Mouse (Mus musculus): ENCODE measurements around the gene Map2k3. TPM values are rescaled to one million over a fixed set of nuclear protein-coding genes. Genes with fewer than 3 reads are reported as not detected.

Map2k3 gene
- polyA plus RNA-seq, 1 experiment = 183 TPM

- Histone ChIP-seq H3K36me3 (ENCODE audit: control insufficient read depth, insufficient read depth) (peaks cover 50% of the 10 kb centered on the region), H3K4me3 (ENCODE audit: insufficient read depth, poor library complexity, severe bottlenecking) (no peak overlapping the region), H3ac (ENCODE audit: control insufficient read depth, insufficient read length, low read depth) (peak overlapping the region; percentile 52), H3K27me3 (ENCODE audit: control insufficient read depth, insufficient read depth, insufficient read length) (no peaks in the 10 kb centered on the region), H3K79me2 (ENCODE audit: control insufficient read depth, insufficient read depth) (peaks cover 98% of the 10 kb centered on the region), H3K79me3 (ENCODE audit: low read depth) (peaks cover 80% of the 10 kb centered on the region)
- TF ChIP-seq CTCF (IDR thresholded peaks at IDR 0.05; ENCODE audit: control insufficient read depth, insufficient read depth, insufficient read length) = no peak
- TF ChIP-seq MAX (IDR thresholded peaks at IDR 0.05) = peak; percentile 8
- peak; percentile 23 for TF ChIP-seq MYOD1 (IDR thresholded peaks at IDR 0.05; ENCODE audit: control insufficient read depth, insufficient read length, low read depth)
- TF ChIP-seq USF1 (IDR thresholded peaks at IDR 0.05; ENCODE audit: low read depth) = no peak
- no peak for TF ChIP-seq FOSL1 (IDR thresholded peaks at IDR 0.05; ENCODE audit: insufficient read depth, low read length, poor library complexity, severe bottlenecking)
- no peak for TF ChIP-seq MYOG (IDR thresholded peaks at IDR 0.05; ENCODE audit: control insufficient read depth, extremely low read depth, insufficient read length)
Measured at GRCm38 (mm10) chr11:60934795-60935194, 3.0 kb downstream of the Map2k3 start.

DNA sequence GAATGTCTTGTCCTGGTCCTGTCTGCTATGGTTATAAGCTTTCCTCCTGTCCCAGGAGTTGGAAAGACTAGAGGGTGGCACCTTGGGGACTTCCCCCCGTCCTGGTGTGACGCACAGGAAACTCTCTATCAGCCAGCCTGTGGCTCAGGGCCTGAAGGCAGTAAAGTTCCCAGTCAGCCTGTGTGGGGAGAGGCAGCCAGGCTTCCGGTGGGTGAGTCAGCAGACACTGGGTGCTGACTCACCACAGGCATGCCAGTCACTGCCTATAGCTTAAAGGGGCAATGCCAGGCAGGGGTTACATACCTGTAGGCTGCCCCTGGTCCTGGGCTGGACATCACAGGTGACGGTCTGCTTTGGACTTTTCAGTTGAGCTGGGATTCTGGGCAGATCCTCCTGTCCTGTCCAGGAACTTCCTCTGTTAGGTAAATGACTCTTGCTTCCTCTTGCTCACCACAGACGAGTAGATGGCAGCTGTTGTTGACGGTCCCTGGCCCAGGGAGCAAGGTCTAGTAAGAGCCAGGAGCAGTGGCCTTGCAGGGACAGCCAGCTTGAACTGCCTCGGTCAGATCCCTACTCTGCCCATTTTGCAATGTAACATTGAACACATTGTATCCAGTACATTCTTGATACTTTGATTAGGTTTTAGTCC lies 3.6 kb downstream of the Map2k3 start:
- peak overlapping the region; percentile 52 for H3ac ChIP-seq (ENCODE audit: control insufficient read depth, insufficient read length, low read depth)
- H3K79me3 ChIP-seq (ENCODE audit: low read depth) = peaks cover 81% of the 10 kb centered on the region
- H3K4me3 ChIP-seq (ENCODE audit: insufficient read depth, poor library complexity, severe bottlenecking) = no peak overlapping the region
- H3K27me3 ChIP-seq (ENCODE audit: control insufficient read depth, insufficient read depth, insufficient read length) = no peaks in the 10 kb centered on the region
- TF ChIP-seq CEBPB (IDR thresholded peaks at IDR 0.05; ENCODE audit: low read depth) = no peak
- TF ChIP-seq CTCF (IDR thresholded peaks at IDR 0.05; ENCODE audit: control insufficient read depth, insufficient read depth, insufficient read length) = no peak
- peak; percentile 38 for TF ChIP-seq MYOD1 (IDR thresholded peaks at IDR 0.05; ENCODE audit: control insufficient read depth, insufficient read length, low read depth)
- TF ChIP-seq MYOG (IDR thresholded peaks at IDR 0.05; ENCODE audit: control insufficient read depth, extremely low read depth, insufficient read length) = no peak
- peak; percentile 65 for TF ChIP-seq MAX (IDR thresholded peaks at IDR 0.05)
- no peak for TF ChIP-seq USF1 (IDR thresholded peaks at IDR 0.05; ENCODE audit: low read depth)
- TF ChIP-seq FOSL1 (IDR thresholded peaks at IDR 0.05; ENCODE audit: insufficient read depth, low read length, poor library complexity, severe bottlenecking) = peak; percentile 99
- H3K79me2 ChIP-seq (ENCODE audit: control insufficient read depth, insufficient read depth) = peaks cover 98% of the 10 kb centered on the region
- H3K36me3 ChIP-seq (ENCODE audit: control insufficient read depth, insufficient read depth) = peaks cover 56% of the 10 kb centered on the region

- TF ChIP-seq MAX (IDR thresholded peaks at IDR 0.05) (no peak), USF1 (IDR thresholded peaks at IDR 0.05; ENCODE audit: low read depth) (no peak), CEBPB (IDR thresholded peaks at IDR 0.05; ENCODE audit: low read depth) (no peak), MYOG (IDR thresholded peaks at IDR 0.05; ENCODE audit: control insufficient read depth, extremely low read depth, insufficient read length) (no peak), FOSL1 (IDR thresholded peaks at IDR 0.05; ENCODE audit: insufficient read depth, low read length, poor library complexity, severe bottlenecking) (no peak), CTCF (IDR thresholded peaks at IDR 0.05; ENCODE audit: control insufficient read depth, insufficient read depth, insufficient read length) (no peak), MYOD1 (IDR thresholded peaks at IDR 0.05; ENCODE audit: control insufficient read depth, insufficient read length, low read depth) (no peak)
- Histone ChIP-seq H3K4me3 (ENCODE audit: insufficient read depth, poor library complexity, severe bottlenecking) (no peak overlapping the region), H3K79me2 (ENCODE audit: control insufficient read depth, insufficient read depth) (peaks cover 99% of the 10 kb centered on the region), H3K79me3 (ENCODE audit: low read depth) (peaks cover 86% of the 10 kb centered on the region), H3K36me3 (ENCODE audit: control insufficient read depth, insufficient read depth) (peaks cover 61% of the 10 kb centered on the region), H3K27me3 (ENCODE audit: control insufficient read depth, insufficient read depth, insufficient read length) (no peaks in the 10 kb centered on the region), H3ac (ENCODE audit: control insufficient read depth, insufficient read length, low read depth) (peak overlapping the region; percentile 34)
Measured at GRCm38 (mm10) chr11:60935975-60936373, 4.1 kb downstream of the Map2k3 start.

GRCm38 (mm10) chr11:60937611-60938010 lies 5.8 kb downstream of the Map2k3 start:
- H3ac ChIP-seq (ENCODE audit: control insufficient read depth, insufficient read length, low read depth) = no peak overlapping the region
- H3K27me3 ChIP-seq (ENCODE audit: control insufficient read depth, insufficient read depth, insufficient read length) = no peaks in the 10 kb centered on the region
- peaks cover 90% of the 10 kb centered on the region for H3K79me3 ChIP-seq (ENCODE audit: low read depth)
- H3K79me2 ChIP-seq (ENCODE audit: control insufficient read depth, insufficient read depth) = peaks cover 100% of the 10 kb centered on the region
- no peak overlapping the region for H3K4me3 ChIP-seq (ENCODE audit: insufficient read depth, poor library complexity, severe bottlenecking)
- TF ChIP-seq MYOD1 (IDR thresholded peaks at IDR 0.05; ENCODE audit: control insufficient read depth, insufficient read length, low read depth) (no peak), MAX (IDR thresholded peaks at IDR 0.05) (no peak), USF1 (IDR thresholded peaks at IDR 0.05; ENCODE audit: low read depth) (no peak), FOSL1 (IDR thresholded peaks at IDR 0.05; ENCODE audit: insufficient read depth, low read length, poor library complexity, severe bottlenecking) (no peak), CEBPB (IDR thresholded peaks at IDR 0.05; ENCODE audit: low read depth) (no peak), MYOG (IDR thresholded peaks at IDR 0.05; ENCODE audit: control insufficient read depth, extremely low read depth, insufficient read length) (no peak), CTCF (IDR thresholded peaks at IDR 0.05; ENCODE audit: control insufficient read depth, insufficient read depth, insufficient read length) (no peak)
- peaks cover 77% of the 10 kb centered on the region for H3K36me3 ChIP-seq (ENCODE audit: control insufficient read depth, insufficient read depth)

- Histone ChIP-seq H3K79me3 (ENCODE audit: low read depth) (peaks cover 71% of the 10 kb centered on the region), H3K4me3 (ENCODE audit: insufficient read depth, poor library complexity, severe bottlenecking) (no peak overlapping the region), H3K36me3 (ENCODE audit: control insufficient read depth, insufficient read depth) (peaks cover 87% of the 10 kb centered on the region), H3K79me2 (ENCODE audit: control insufficient read depth, insufficient read depth) (peaks cover 92% of the 10 kb centered on the region), H3ac (ENCODE audit: control insufficient read depth, insufficient read length, low read depth) (no peak overlapping the region), H3K27me3 (ENCODE audit: control insufficient read depth, insufficient read depth, insufficient read length) (no peaks in the 10 kb centered on the region)
- TF ChIP-seq USF1 (IDR thresholded peaks at IDR 0.05; ENCODE audit: low read depth) (no peak), MYOD1 (IDR thresholded peaks at IDR 0.05; ENCODE audit: control insufficient read depth, insufficient read length, low read depth) (no peak), CEBPB (IDR thresholded peaks at IDR 0.05; ENCODE audit: low read depth) (no peak), MYOG (IDR thresholded peaks at IDR 0.05; ENCODE audit: control insufficient read depth, extremely low read depth, insufficient read length) (no peak), MAX (IDR thresholded peaks at IDR 0.05) (no peak), FOSL1 (IDR thresholded peaks at IDR 0.05; ENCODE audit: insufficient read depth, low read length, poor library complexity, severe bottlenecking) (no peak), CTCF (IDR thresholded peaks at IDR 0.05; ENCODE audit: control insufficient read depth, insufficient read depth, insufficient read length) (no peak)
Measured at GRCm38 (mm10) chr11:60939487-60939886, 7.7 kb downstream of the Map2k3 start.
